ENCODE assay signal across 23 mouse cellular contexts in the genomic region with DNA sequence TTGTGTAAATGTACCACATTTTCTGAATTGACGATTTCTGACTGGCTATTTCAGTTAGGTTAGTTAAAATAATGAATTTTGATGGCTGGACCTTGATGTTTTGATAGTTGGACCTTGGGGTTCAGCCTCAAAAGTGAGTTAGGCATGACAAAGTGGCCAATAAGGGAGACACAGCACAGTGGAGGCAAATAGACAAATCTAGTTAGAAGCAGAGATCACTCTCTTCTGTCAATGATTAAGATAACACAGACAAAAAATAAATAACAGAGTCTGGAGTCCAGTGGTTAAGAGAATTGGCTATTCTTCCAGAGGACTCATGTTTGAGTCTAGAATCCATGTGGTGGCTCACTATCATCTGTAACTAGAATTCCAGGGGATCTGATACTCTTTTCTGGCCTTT.
"Had no signal": no experiment of that assay in that cellular context is flagged by ENCODE, and none has a peak within 500 bp of the region (broad histone marks: within the 10 kb centered on the region; RNA-seq: fewer than 3 reads in every experiment).

No protein-coding gene starts in this region.

- H3K4me2 ChIP-seq: hindbrain, embryonic 15.5 days; limb, embryonic 12.5 days; limb, embryonic 15.5 days; liver, embryonic 15.5 days; lung, embryonic 14.5 days; midbrain, embryonic 12.5 days; midbrain, embryonic 15.5 days; neural tube, embryonic 12.5 days; neural tube, embryonic 15.5 days had no signal

- H3K27ac ChIP-seq: hindbrain, embryonic 15.5 days; kidney, postnatal 0 days; left cerebral cortex, adult 2 months; limb, embryonic 12.5 days; limb, embryonic 15.5 days; liver, embryonic 15.5 days; macrophage; midbrain, embryonic 12.5 days; midbrain, embryonic 15.5 days; neural tube, embryonic 12.5 days; neural tube, embryonic 15.5 days; stomach, postnatal 0 days had no signal

- DNase-seq: layer of hippocampus, postnatal 36 days; left cerebral cortex, postnatal 4 days; lung, embryonic 14.5 days; right cerebral cortex, adult 18-20 months; right cerebral cortex, postnatal 14 days; right cerebral cortex, postnatal 4 days; thymus, adult 2 months; thymus, postnatal 14 days; thymus, postnatal 4 days had no signal

- H3K9me3 ChIP-seq: hindbrain, embryonic 15.5 days; limb, embryonic 12.5 days; limb, embryonic 15.5 days; liver, embryonic 15.5 days; midbrain, embryonic 12.5 days; midbrain, embryonic 15.5 days; neural tube, embryonic 12.5 days; neural tube, embryonic 15.5 days had no signal

- H3K4me1 ChIP-seq: hindbrain, embryonic 15.5 days; limb, embryonic 12.5 days; limb, embryonic 15.5 days; liver, embryonic 15.5 days; midbrain, embryonic 12.5 days; midbrain, embryonic 15.5 days; neural tube, embryonic 12.5 days; neural tube, embryonic 15.5 days had no signal

- H3K27me3 ChIP-seq: hindbrain, embryonic 15.5 days; limb, embryonic 12.5 days; limb, embryonic 15.5 days; liver, embryonic 15.5 days; midbrain, embryonic 12.5 days; midbrain, embryonic 15.5 days; neural tube, embryonic 12.5 days; neural tube, embryonic 15.5 days had no signal

- H3K9ac ChIP-seq: hindbrain, embryonic 15.5 days; limb, embryonic 12.5 days; limb, embryonic 15.5 days; liver, embryonic 15.5 days; lung, embryonic 14.5 days; midbrain, embryonic 12.5 days; midbrain, embryonic 15.5 days; neural tube, embryonic 12.5 days; neural tube, embryonic 15.5 days had no signal

- H3K4me3 ChIP-seq: hindbrain, embryonic 15.5 days; left cerebral cortex, adult 2 months; limb, embryonic 12.5 days; limb, embryonic 15.5 days; liver, embryonic 15.5 days; midbrain, embryonic 12.5 days; midbrain, embryonic 15.5 days; neural tube, embryonic 12.5 days; neural tube, embryonic 15.5 days had no signal

- H3K36me3 ChIP-seq: hindbrain, embryonic 15.5 days; limb, embryonic 12.5 days; limb, embryonic 15.5 days; liver, embryonic 15.5 days; midbrain, embryonic 12.5 days; midbrain, embryonic 15.5 days; neural tube, embryonic 12.5 days; neural tube, embryonic 15.5 days had no signal

- ATAC-seq: intestine, postnatal 0 days; lung, postnatal 0 days; midbrain, embryonic 15.5 days had no signal
